Mouse (Mus musculus): ENCODE data around the gene Ralbp1.

GRCm38 (mm10) chr17:65851749-65852148 lies 33.8 kb downstream of the Ralbp1 start:
- TF ChIP-seq CTCF (IDR thresholded peaks at IDR 0.05; ENCODE audit: low read depth) (peak; percentile 30), EP300 (IDR thresholded peaks at IDR 0.05; ENCODE audit: low read depth) (no peak)
